Mouse (Mus musculus) mesoderm, embryonic 11.5 days (tissue): Measurements from ENCODE around the gene Asic2.
A peak's percentile ranks its signal among the peaks of the same experiment; 100 is the strongest.

Experiments used
- DNase-seq: peaks from one replicate; pipeline ENCODE4 v3.0.0-alpha.2; 2012; ENCODE audit warnings: low read depth, low spot score

The Asic2 gene

GRCm38 (mm10) chr11:81611948-81612797, 356.1 kb downstream of the Asic2 start:
- DNase-seq: peak; percentile 50

- no peak for DNase-seq
Observed at GRCm38 (mm10) chr11:81610506-81610905, 357.8 kb downstream of the Asic2 start.

- DNase-seq: no peak
Observed at GRCm38 (mm10) chr11:81602971-81603370, 365.3 kb downstream of the Asic2 start.

GRCm38 (mm10) chr11:81601736-81602135, 366.5 kb downstream of the Asic2 start:
- no peak for DNase-seq

- no peak for DNase-seq
Observed at GRCm38 (mm10) chr11:81597601-81598000, 370.7 kb downstream of the Asic2 start.

GRCm38 (mm10) chr11:81595235-81595634, 373.0 kb downstream of the Asic2 start:
- no peak for DNase-seq

- no peak for DNase-seq
Observed at GRCm38 (mm10) chr11:81592776-81593175, 375.5 kb downstream of the Asic2 start.

GRCm38 (mm10) chr11:81590911-81591310, 377.3 kb downstream of the Asic2 start:
- no peak for DNase-seq

- DNase-seq: peak; percentile 54
Observed at GRCm38 (mm10) chr11:81588630-81589029, 379.6 kb downstream of the Asic2 start.

- DNase-seq: no peak
Observed at GRCm38 (mm10) chr11:81587942-81588341, 380.3 kb downstream of the Asic2 start.

- DNase-seq: no peak
Observed at GRCm38 (mm10) chr11:81587114-81587513, 381.1 kb downstream of the Asic2 start.

GRCm38 (mm10) chr11:81584506-81584905, 383.8 kb downstream of the Asic2 start:
- DNase-seq: no peak

GRCm38 (mm10) chr11:81583195-81583594, 385.1 kb downstream of the Asic2 start:
- peak; percentile 10 for DNase-seq

GRCm38 (mm10) chr11:81582161-81582560, 386.1 kb downstream of the Asic2 start:
- no peak for DNase-seq

- DNase-seq: peak; percentile 15
Observed at GRCm38 (mm10) chr11:81579753-81580152, 388.5 kb downstream of the Asic2 start.

GRCm38 (mm10) chr11:81570406-81570805, 397.9 kb downstream of the Asic2 start:
- no peak for DNase-seq

- no peak for DNase-seq
Observed at GRCm38 (mm10) chr11:81564857-81565256, 403.4 kb downstream of the Asic2 start.

- no peak for DNase-seq
Observed at GRCm38 (mm10) chr11:81560374-81560773, 407.9 kb downstream of the Asic2 start.

- no peak for DNase-seq
Observed at GRCm38 (mm10) chr11:81543189-81543588, 425.1 kb downstream of the Asic2 start.

GRCm38 (mm10) chr11:81535121-81535717, 433.0 kb downstream of the Asic2 start:
- no peak for DNase-seq

GRCm38 (mm10) chr11:81534686-81535085, 433.6 kb downstream of the Asic2 start:
- DNase-seq: peak; percentile 63

GRCm38 (mm10) chr11:81531906-81532305, 436.4 kb downstream of the Asic2 start:
- DNase-seq: peak; percentile 54

- DNase-seq: no peak
Observed at GRCm38 (mm10) chr11:81522927-81523326, 445.3 kb downstream of the Asic2 start.
